Mouse (Mus musculus) hindbrain, embryonic 16.5 days (tissue): ENCODE measurements at regions not wholly inside any gene's neighbourhood (a gene's known extent, or its start where the extent isn't known, plus 50 kb on each side); places are given as distances from the start of the nearest gene placed in this dataset.
A peak's percentile ranks its signal among the peaks of the same experiment; 100 is the strongest.

Experiments used
- ATAC-seq: fragments of 200-750 bp; cut with Nextera tagmentation; 2 replicates; pipeline ENCODE4 v1.8.0; 2017; ENCODE audit warnings: moderate TSS enrichment, moderate library complexity
- H3K27ac ChIP-seq: fragments of 300-500 bp; sonication (generic); 2 replicates; pipeline ENCODE4 v1.5.1; 2014; ENCODE audit warnings: low read depth, mild to moderate bottlenecking, control low read depth, low read length, moderate library complexity
- H3K27me3 ChIP-seq: fragments of 300-500 bp; sonication (generic); replicated peaks from 2 replicates; pipeline ENCODE4 v1.6.1; 2014; ENCODE audit warnings: low read length; ENCODE audit not compliant: control insufficient read depth, insufficient read depth
- H3K36me3 ChIP-seq: fragments of 300-500 bp; sonication (generic); 2 replicates; pipeline ENCODE4 v1.6.1; 2014; ENCODE audit warnings: mild to moderate bottlenecking, low read length, moderate library complexity, mixed read lengths; ENCODE audit not compliant: control insufficient read depth, insufficient read depth
- H3K4me1 ChIP-seq: fragments of 300-500 bp; sonication (generic); 2 replicates; pipeline ENCODE4 v1.6.1; 2014; ENCODE audit warnings: low read depth, low read length; ENCODE audit not compliant: control insufficient read depth, insufficient read depth
- H3K4me2 ChIP-seq: fragments of 300-500 bp; sonication (generic); 2 replicates; pipeline ENCODE4 v1.6.1; 2014; ENCODE audit warnings: mild to moderate bottlenecking, low read length, control low read depth, moderate library complexity
- H3K4me3 ChIP-seq: fragments of 300-500 bp; sonication (generic); 2 replicates; pipeline ENCODE4 v1.5.1; 2014; ENCODE audit warnings: mild to moderate bottlenecking, low read length, control low read depth, moderate library complexity
- H3K9ac ChIP-seq: fragments of 300-500 bp; sonication (generic); 2 replicates; pipeline ENCODE4 v1.6.1; 2014; ENCODE audit warnings: low read depth, mild to moderate bottlenecking, control low read depth, low read length, moderate library complexity
- H3K9me3 ChIP-seq: fragments of 300-500 bp; sonication (generic); 2 replicates; pipeline ENCODE4 v1.6.1; 2014; ENCODE audit warnings: mild to moderate bottlenecking, low read length, moderate library complexity; ENCODE audit not compliant: control insufficient read depth
- WGBS: fragments of 180-500 bp; shearing (Covaris S2); extraction: QIAGEN DNeasy Blood & Tissue Kit; methylation state at CpG from one replicate; pipeline ENCODE4 v1.1.7; 2014; 5-methylcytosine and 5-hydroxymethylcytosine counted together

DNA sequence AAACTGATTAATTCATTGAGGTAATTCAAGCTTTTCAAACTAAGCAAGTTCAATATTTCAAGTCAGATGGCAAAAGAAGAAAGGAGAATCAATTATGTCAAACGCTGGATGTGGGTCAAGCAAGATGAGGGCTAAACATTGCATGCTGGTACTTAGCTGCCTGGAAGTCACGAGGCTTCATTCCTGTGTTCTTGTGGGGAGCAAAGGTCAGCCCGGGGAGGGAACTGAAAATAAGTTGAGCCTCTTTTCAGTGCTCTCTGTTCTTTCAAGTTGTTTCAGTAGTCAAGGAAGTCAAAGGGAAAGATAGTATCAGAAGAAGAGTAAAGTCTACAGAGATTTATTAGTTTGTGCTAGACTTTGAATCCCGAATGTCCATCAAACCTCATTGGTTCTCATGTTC lies 122.9 kb upstream of the Fat1 start:
- WGBS: 82% methylated on average over 4 of the region's 4 CpGs
- no peak overlapping the region for H3K27ac ChIP-seq
- no peaks in the 10 kb centered on the region for H3K9me3 ChIP-seq
- H3K36me3 ChIP-seq: no peaks in the 10 kb centered on the region
- ATAC-seq: no peak
- 0 out of 2 replicates have a peak, but pooled peaks cover 2% of the 10 kb centered on the region for H3K27me3 ChIP-seq
- H3K4me2 ChIP-seq: no peak overlapping the region
- no peak overlapping the region for H3K4me3 ChIP-seq
- H3K9ac ChIP-seq: no peak overlapping the region
- no peaks in the 10 kb centered on the region for H3K4me1 ChIP-seq

DNA sequence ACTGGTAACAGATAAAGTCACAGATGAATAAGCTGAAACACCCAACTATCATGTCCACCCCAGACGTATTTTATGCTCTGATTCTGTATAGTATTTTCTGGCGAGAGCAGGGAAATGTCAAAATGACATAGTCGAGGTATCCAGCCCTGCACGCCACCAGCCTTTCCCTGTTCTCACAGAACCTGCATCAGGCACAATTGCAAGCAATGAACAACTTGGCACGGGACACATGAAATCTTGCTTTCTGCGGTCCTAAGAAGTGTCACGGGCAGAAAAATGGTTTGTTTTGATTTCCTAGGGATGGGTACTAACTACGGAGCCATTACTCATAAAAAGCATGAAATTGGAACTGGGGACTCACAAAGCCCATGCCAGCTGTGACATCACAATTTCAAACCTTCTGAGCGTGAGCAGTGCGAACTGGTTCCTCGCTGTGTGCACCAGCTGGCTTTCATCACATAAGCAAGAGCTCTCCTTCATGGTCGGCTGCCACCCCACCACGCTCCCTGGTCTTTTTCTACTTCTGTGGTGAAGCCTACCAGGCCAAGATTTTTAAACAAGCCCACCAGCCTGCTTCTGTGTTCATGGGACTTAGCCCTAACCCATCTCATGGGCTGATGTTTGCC lies 117.6 kb upstream of the Fat1 start:
- H3K36me3 ChIP-seq: no peaks in the 10 kb centered on the region
- H3K9ac ChIP-seq: no peak overlapping the region
- H3K27me3 ChIP-seq: 0 out of 2 replicates have a peak, but pooled peaks cover 2% of the 10 kb centered on the region
- peak overlapping the region; percentile 34; the same call in 1 of the 2 replicates for H3K4me2 ChIP-seq
- no peak overlapping the region for H3K27ac ChIP-seq
- no peaks in the 10 kb centered on the region for H3K4me1 ChIP-seq
- no peaks in the 10 kb centered on the region for H3K9me3 ChIP-seq
- WGBS: 63% methylated on average over 13 of the region's 13 CpGs
- ATAC-seq: peak; percentile 79
- no peak overlapping the region for H3K4me3 ChIP-seq

DNA sequence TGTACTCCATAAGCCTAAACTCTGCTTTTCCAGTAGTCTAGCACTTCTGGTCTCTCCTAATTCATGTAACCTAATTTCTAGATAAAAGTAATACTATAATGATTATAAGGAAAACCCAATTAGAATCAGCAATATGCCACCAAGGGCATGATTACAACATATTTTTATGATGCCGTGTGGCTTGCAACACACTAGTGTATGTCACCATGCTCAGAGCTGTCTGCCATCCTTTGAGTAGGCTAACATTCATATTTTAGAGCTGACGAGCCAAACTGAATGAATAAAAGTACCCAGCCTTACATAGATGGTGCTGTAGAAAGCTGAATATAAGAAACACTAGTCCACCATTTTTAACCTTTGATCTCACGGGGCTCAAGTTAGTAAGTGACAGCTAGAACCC lies 116.0 kb upstream of the Fat1 start:
- Histone ChIP-seq H3K27ac (no peak overlapping the region), H3K4me2 (no peak overlapping the region), H3K36me3 (no peaks in the 10 kb centered on the region), H3K4me1 (no peaks in the 10 kb centered on the region), H3K9ac (no peak overlapping the region), H3K27me3 (no peaks in the 10 kb centered on the region), H3K4me3 (no peak overlapping the region), H3K9me3 (0 out of 2 replicates have a peak, but pooled peaks cover 5% of the 10 kb centered on the region)
- no peak for ATAC-seq
- 89% methylated on average over 3 of the region's 3 CpGs for WGBS

DNA sequence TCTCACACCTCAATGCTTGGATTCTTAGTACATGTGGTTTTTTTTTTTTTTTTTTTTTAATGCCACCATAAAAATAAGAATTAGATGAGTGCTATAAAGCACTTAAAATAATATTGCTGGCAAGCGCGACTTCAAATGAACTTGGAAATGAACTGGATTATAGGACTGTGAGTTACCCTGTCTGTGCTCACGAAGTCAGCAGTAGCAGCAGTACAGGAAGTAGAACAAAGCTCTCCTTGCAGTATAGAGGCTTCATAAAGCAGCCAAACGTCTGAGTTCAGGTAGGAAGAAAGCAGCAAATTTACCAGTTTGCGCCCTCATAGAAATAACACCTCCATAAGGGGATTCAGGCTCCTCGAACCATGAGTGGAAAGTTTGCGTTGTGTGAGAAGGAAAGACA lies 115.6 kb upstream of the Fat1 start:
- H3K4me3 ChIP-seq: no peak overlapping the region
- H3K36me3 ChIP-seq: no peaks in the 10 kb centered on the region
- no peak overlapping the region for H3K9ac ChIP-seq
- WGBS: 90% methylated on average over 7 of the region's 7 CpGs
- H3K4me1 ChIP-seq: no peaks in the 10 kb centered on the region
- no peak overlapping the region for H3K27ac ChIP-seq
- no peak for ATAC-seq
- H3K27me3 ChIP-seq: no peaks in the 10 kb centered on the region
- no peak overlapping the region for H3K4me2 ChIP-seq
- 0 out of 2 replicates have a peak, but pooled peaks cover 5% of the 10 kb centered on the region for H3K9me3 ChIP-seq

DNA sequence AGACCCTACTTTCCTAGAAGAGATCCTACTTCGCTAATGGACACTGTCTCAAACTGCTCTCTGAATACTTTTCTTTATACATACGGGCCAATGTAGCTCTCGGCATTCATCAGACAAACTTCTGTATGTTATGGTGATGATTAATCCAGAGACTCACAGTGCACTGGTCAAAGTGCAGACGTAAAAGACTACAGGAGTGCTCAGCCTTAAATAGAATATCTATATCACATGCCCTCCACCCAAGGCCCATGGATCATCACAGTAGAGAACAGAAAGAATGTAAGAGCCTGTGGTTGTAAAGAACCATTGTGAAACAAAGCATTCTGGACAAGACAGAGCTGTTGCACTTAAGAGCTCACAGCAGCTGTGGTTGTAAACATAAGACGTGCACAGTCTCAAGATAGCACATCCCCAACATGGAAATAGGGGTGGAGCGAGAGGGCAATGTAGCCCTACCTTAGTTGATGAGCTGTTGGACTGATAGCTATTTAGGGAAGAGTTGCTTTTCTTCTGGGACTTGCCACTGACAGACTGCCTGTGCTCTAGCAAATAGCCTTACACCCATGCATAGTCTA lies 110.0 kb upstream of the Fat1 start:
- no peak overlapping the region for H3K4me2 ChIP-seq
- no peaks in the 10 kb centered on the region for H3K36me3 ChIP-seq
- H3K27me3 ChIP-seq: no peaks in the 10 kb centered on the region
- H3K4me3 ChIP-seq: no peak overlapping the region
- 87% methylated on average over 6 of the region's 6 CpGs for WGBS
- ATAC-seq: no peak
- H3K9me3 ChIP-seq: 0 out of 2 replicates have a peak, but pooled peaks cover 5% of the 10 kb centered on the region
- no peak overlapping the region for H3K9ac ChIP-seq
- H3K27ac ChIP-seq: no peak overlapping the region
- peaks cover 6% of the 10 kb centered on the region for H3K4me1 ChIP-seq

DNA sequence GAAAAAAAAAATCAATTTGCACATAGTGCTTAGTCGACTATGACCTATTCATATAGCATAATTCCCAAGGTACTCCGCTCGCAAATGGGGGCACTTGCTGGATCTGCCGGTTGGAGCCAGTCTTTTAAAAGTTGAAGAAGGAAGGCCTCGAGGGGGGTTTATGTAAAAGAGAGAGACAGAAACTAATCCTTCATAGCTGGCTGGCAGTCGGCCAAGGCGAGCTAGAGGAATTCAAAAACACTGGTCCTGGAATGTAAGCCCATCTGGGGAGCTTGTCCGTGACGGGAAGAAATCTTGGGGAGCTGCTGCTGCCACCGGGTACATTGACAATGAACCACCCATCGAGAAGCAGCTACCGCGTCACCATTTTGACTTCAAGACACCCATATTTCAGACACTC lies 108.3 kb upstream of the Fat1 start:
- H3K4me2 ChIP-seq: peak overlapping the region; percentile 49
- peak overlapping the region; percentile 15; the same call in 1 of the 2 replicates for H3K4me3 ChIP-seq
- H3K9me3 ChIP-seq: 0 out of 2 replicates have a peak, but pooled peaks cover 8% of the 10 kb centered on the region
- no peaks in the 10 kb centered on the region for H3K27me3 ChIP-seq
- H3K9ac ChIP-seq: no peak overlapping the region
- WGBS: 15% methylated on average over 13 of the region's 13 CpGs
- H3K4me1 ChIP-seq: peaks cover 6% of the 10 kb centered on the region
- H3K27ac ChIP-seq: no peak overlapping the region
- no peaks in the 10 kb centered on the region for H3K36me3 ChIP-seq
- peak; percentile 48; the same call in 1 of the 2 replicates for ATAC-seq

DNA sequence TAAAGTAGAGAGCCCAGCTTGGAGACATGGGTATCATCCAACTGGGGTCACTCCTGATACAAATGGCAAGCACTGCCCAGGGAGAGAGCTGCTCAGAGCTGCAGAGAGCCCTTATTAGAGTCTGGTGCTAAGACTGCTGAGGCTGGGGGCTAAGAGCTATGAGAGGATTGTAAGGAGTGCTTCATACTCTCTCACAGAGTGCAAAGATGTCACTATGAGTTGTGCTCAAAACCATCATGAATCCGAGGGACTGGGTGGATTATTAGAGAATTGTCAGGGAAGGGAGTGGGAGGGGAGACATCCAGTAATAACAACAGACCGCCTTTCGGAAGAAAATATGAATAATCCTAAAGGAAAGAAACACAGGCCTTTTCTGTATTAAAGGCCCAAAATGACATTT lies 107.2 kb upstream of the Fat1 start:
- no peaks in the 10 kb centered on the region for H3K36me3 ChIP-seq
- H3K27ac ChIP-seq: no peak overlapping the region
- H3K4me3 ChIP-seq: no peak overlapping the region
- no peak overlapping the region for H3K4me2 ChIP-seq
- H3K4me1 ChIP-seq: peaks cover 6% of the 10 kb centered on the region
- 83% methylated on average over 3 of the region's 3 CpGs for WGBS
- H3K9me3 ChIP-seq: 0 out of 2 replicates have a peak, but pooled peaks cover 8% of the 10 kb centered on the region
- no peaks in the 10 kb centered on the region for H3K27me3 ChIP-seq
- no peak for ATAC-seq
- no peak overlapping the region for H3K9ac ChIP-seq

DNA sequence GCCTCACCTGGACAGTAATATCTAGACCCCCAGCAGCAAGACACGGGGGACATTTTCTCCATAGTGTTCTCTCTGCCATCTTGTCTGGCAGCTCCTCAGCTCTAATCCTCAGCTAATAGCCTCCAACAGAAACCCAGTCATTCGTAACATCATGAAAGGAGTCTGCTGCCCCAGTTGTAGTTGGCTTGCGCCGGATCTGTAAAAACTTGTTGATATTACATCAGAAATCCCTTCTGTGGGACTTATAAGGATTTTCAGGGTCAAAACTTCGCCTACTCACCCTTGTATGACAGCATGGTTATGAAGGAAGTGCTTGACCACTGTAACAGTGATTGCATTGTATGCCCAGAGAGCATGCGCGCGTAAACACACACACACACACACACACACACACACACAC lies 96.8 kb upstream of the Fat1 start:
- H3K9ac ChIP-seq: no peak overlapping the region
- no peaks in the 10 kb centered on the region for H3K27me3 ChIP-seq
- H3K27ac ChIP-seq: no peak overlapping the region
- no peak for ATAC-seq
- H3K36me3 ChIP-seq: no peaks in the 10 kb centered on the region
- H3K4me2 ChIP-seq: no peak overlapping the region
- H3K9me3 ChIP-seq: no peaks in the 10 kb centered on the region
- no peak overlapping the region for H3K4me3 ChIP-seq
- H3K4me1 ChIP-seq: no peaks in the 10 kb centered on the region
- 82% methylated on average over 8 of the region's 8 CpGs for WGBS

DNA sequence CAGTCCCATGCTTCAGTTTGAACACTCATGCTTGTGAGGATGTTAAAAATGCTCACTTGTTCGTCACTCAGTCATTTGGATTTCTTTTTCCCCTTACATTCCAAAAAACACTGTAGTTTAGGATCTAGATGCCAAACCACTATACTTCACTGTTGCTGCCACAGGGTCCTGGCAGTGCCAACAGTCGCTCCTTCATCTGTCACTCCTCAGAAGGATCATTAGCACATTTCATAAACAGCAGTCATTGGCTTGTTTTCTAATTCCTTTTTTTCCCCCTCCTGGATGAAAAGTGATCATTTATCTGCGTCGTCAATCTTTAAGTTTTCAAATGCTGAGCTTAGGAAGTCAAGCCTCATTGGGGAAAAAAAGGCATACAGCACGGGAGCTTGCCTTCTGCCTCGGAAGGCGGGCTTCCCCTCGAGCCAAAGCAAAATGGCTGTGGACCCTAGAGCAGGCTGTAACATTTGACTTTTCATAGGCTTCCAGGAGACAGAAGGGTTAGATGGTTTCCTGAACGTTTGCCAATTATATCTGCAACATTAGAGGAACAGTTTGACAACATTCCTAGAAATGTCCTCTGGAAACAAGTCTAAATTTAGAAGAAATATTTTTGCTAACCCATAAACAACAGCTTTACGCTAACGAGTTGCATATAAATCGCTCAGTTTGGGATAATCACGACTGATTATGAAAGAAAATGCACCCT lies 95.6 kb upstream of the Fat1 start:
- H3K27ac ChIP-seq: no peak overlapping the region

More for the DNA sequence above, 95.6 kb upstream of the Fat1 start:
- Histone ChIP-seq H3K9ac (no peak overlapping the region), H3K9me3 (no peaks in the 10 kb centered on the region), H3K27me3 (no peaks in the 10 kb centered on the region), H3K36me3 (no peaks in the 10 kb centered on the region), H3K4me2 (no peak overlapping the region), H3K4me1 (no peaks in the 10 kb centered on the region), H3K4me3 (no peak overlapping the region)
- 50% methylated on average over 13 of the region's 13 CpGs for WGBS
- no peak for ATAC-seq
